Mouse (Mus musculus) cerebellum, adult 2 months (tissue): ENCODE data around the gene Ralb.
A peak's percentile ranks its signal among the peaks of the same experiment; 100 is the strongest.

ENCODE experiments used
- CTCF ChIP-seq: fragments of 200-500 bp; IDR thresholded peaks from 2 replicates; pipeline ENCODE4 v1.5.1; 2011; ENCODE audit warnings: low read depth, mild to moderate bottlenecking, control low read depth, low read length, moderate library complexity, borderline replicate concordance; ENCODE audit not compliant: insufficient read depth
- POLR2A ChIP-seq: fragments of 200-500 bp; IDR thresholded peaks from 2 replicates; pipeline ENCODE4 v1.6.1; 2011; ENCODE audit warnings: low read length, control low read depth, borderline replicate concordance; ENCODE audit not compliant: insufficient read depth

DNA sequence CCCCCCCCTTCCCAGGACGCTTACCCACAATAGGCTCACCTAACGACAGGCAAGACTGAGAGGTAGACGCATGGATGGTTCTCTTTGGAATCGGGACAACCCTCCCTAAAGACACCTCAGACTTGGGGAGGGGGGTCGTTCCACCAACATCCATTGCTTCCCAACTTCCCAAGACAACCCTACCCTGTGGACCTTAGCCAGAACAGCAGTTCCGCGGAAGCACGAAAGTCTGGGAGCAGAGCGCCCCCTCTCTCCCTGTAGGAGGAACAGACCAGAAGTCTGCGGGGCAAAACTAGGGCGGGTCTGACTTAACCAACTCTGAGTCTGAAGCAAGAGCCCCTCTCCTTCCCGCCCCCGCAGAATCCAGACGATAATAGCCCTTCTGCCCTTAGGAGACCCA is 81.1 kb downstream of the Ralb start:
- TF ChIP-seq CTCF = peak; percentile 63
- TF ChIP-seq POLR2A = no peak
